Mouse (Mus musculus): Measurements from ENCODE around the gene Gfra4.

Gene Gfra4

DNA sequence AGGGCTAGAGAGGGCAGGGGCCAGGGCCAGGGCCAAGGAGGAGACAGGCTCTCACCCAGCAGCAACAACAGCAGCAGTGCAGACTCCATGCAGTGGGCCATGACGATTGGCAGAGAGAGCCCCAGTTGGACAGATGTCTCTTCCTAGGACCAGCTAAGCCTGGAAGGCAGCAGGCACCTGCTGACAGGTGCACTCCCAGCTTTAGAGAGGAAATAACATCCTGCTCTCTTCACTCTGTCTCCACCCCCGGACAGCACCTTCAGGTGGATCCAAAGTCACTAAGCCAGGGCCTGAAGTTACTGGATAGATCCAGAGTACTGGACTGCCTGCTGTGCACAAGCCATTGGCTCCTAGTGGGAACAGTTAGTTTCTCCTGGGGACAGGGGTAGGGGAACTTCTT lies at the start of gene Gfra4:
Gene Gfra4, minus strand, starts transcription at position 101 of the 400 bp plus-strand sequence.
- no peak for DNase-seq

DNA sequence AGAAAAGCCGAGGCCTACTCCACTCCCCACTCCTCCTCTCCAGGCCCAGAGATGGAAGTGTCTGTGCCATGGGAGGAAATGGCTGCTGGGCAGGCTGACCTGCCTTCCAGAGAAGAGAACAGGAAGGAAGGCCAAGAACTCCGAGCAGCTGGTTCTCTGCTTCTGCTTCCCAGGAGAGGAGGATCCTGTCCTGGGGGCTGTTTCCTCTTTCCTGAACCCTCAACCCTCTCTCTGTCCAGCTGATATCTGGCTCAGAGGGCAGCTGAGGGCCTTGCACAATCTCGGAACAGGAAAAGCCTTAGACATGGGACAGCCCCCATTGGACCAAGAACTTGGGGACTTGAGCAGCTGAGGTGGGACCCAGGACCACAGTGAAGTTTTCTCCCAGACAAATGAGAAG lies 48.0 kb upstream of the Gfra4 start:
- no peak for DNase-seq

GRCm38 (mm10) chr2:131089634-131090033 lies 46.7 kb upstream of the Gfra4 start:
- DNase-seq = no peak

GRCm38 (mm10) chr2:131088581-131088980 lies 45.7 kb upstream of the Gfra4 start:
- DNase-seq = no peak

GRCm38 (mm10) chr2:131086667-131087390 lies 43.9 kb upstream of the Gfra4 start, which contains the start of gene Siglec1:
TSS of gene Siglec1 (minus strand) at chr2:131086765.
- no peak for DNase-seq

DNA sequence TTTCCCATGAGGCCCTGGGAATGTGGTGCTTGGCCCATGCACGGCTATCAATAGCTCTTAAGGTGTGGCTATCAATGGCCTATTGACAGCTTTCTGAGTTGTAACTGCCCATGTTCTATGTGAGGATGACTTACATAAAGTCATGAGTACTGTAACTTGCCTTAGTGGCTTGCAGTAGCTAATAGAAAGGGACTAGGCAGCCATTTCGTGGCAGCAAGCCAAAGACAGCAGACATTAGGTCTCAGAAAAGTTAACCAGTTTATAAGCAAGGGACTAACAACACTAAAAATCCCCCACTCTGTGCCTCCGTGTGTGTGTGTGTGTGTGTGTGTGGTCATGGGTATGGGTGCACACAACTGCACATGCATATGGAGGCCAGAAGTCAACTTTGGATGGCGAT lies 41.3 kb upstream of the Gfra4 start:
- DNase-seq = no peak

GRCm38 (mm10) chr2:131080507-131080906 lies 37.6 kb upstream of the Gfra4 start:
- no peak for DNase-seq

DNA sequence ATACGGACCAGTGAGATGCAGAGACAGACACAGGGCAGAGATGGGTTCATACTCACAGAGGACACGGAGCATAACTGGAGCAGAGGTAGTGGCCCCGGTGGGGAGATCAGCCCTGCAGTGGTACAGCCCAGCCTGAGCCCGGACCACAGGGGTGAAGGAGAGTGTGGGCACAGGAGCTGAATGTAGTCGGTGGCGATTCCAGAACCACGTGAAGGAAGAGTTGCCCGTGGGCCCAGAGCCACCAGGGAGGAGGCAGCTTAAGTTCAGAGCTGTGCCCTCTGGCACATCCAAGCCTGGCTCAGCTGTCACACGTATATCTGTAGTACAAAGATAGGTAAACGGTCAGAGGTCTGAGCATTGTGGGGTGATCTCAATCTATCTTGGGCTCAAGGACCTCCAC lies 29.6 kb upstream of the Gfra4 start:
- no peak for DNase-seq

GRCm38 (mm10) chr2:131067481-131067880 lies 24.6 kb upstream of the Gfra4 start:
- DNase-seq = no peak

GRCm38 (mm10) chr2:131066342-131066741 lies 23.5 kb upstream of the Gfra4 start:
- DNase-seq = no peak

DNA sequence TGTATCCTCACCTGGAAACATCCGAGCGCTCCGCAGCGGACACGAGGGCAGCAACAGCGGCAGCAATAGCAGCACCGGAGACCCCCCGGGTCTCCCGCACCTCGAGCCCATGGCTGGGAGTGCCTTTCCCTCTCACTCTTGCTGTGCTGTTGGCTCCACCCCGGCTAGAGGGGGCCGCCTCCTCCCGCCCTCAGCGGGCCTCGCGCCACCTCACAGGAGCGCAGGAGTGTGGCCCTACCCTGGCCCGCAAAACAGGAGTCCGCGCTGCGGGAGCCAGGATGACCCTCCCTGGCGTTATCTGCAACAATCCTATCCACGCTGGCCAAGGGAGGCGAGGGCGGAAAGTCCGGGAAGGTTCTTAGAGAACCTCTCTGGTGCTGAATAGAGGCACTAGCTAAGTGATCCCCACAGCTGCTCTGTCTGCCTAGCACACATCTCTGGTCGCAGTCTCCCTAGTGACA lies 20.5 kb upstream of the Gfra4 start, which contains the start of gene Adam33:
Gene Adam33, minus strand, starts transcription at position 411 of the 461 bp plus-strand sequence.
- no peak for DNase-seq

DNA sequence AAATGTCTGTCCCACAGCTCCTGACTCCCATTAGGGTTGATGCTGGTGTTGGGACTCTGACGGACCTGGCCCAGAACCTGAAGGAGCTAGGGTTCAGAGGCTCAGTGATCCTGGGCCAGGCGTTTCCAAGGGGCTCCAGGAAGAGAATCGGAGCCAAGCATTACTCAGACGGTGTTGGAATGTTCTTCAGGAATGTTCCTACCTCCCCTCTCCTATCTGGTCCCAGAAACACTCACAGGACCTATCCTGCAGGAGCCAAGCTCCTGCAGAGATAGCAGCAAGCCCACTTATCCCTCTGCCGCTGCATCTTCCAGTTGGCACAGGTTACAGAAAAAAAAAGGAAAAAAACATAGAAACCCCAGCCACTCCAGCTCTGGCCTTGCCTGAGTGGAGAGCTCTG lies 18.7 kb upstream of the Gfra4 start:
- no peak for DNase-seq

- DNase-seq = no peak
Measured at GRCm38 (mm10) chr2:131060784-131061183, 17.9 kb upstream of the Gfra4 start.

DNA sequence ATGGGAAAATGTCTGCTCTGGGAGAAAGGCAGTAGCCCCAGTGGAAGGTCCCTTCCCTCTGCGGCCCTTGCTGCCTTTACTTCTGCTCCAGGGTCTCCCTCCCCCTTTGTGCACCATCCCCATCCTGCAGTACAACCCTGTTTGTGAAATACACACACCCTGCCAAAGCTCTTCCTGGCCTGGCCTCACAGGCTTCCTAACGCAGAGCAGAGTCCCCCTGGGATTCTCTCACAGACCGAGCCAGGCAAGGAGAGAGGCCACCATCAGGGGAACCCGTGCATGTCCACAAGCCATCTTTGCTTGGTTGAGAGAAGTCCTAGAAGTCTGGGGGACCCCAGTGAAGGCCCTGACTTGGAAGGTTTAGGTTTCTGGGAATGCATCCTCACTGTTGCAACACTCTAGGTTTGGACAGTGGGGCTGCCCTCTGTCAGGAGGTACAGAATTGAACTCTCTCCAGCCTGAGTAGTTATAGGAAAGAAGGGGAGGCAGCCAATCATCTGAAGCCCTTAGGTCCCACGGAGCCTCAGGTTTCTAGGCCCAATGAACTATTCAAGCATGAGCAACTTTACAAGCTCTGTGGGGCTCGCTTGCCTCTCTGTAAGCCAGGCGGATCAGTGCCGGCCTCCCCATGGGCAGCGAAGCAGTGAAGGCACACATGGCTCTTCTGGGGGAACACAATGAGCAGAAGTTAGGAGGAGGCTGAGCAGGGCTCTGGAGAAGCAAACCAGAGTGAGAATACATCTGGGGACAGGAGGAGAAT lies 17.1 kb upstream of the Gfra4 start:
- no peak for DNase-seq

- no peak for DNase-seq
Measured at GRCm38 (mm10) chr2:131059377-131059776, 16.5 kb upstream of the Gfra4 start.

GRCm38 (mm10) chr2:131058672-131059071 lies 15.8 kb upstream of the Gfra4 start:
- DNase-seq = no peak

DNA sequence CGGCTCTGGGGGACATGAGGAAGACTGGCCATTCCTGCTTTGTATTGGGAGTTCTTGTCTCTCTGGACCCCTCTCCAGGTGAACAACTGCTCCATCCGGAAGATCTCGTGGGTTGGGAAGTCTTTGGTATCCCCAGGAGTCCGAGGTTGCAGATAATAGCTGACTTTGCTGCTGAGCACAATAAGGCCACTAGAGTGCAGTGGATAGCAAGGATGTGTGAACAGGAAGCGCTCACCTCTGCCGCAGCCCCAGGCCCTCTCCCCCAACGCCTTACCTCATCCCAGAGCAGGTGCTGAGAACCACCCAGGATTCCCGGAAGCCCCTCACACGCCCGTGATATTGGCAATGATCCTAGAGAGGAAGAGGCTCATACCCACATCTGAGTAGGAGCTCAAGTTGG lies 13.3 kb upstream of the Gfra4 start:
- no peak for DNase-seq

DNA sequence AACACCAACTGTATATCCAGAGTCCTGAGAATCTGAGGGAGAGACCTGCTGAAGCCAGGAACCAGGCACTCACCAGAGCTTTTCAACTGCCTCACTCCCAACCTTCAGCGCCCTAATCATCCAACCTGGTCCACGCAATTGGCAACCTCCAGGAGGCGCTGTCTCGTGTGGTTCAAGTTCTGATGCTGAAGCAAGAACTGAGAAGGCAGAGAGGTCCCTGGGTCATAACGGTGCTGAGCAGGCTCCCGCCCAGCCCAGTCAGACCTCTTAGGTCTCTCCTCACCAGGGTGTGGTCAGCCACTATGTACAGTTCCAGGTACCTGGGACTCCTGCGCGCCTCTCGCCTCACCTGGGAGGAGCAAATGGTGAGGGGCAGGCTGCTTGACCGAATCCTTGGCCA lies 12.7 kb upstream of the Gfra4 start:
- no peak for DNase-seq

DNA sequence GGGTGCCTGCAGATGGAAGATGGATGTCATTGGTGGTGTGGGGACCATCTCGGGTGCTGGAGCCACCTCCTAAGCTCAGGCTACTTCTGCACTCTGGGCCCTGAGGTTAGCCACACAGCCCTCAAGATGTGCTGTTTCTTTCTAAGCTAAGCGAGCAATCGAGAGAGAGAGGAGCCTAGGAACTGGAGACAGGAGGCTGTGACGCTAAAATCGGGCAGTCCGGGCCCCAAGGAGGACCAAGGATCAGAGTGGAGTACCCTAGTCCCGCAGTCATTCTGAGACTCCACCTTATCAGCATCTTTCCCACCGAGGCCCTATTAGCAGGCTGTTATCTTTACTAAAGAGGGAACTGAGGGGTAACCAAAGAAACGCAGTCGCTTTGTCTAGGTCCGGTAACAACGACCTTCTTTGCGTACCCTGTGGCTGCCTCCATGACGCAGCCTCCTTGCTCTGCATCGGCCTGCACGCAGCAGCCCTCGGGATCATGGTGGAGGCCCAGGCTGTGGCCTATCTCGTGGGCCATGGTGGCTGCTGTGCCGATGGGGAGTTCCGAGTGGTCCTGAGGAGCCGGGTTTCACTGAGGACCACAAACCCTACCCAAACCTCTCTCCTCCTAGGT lies 11.9 kb upstream of the Gfra4 start:
- no peak for DNase-seq

- no peak for DNase-seq
Measured at GRCm38 (mm10) chr2:131053851-131054645, 11.2 kb upstream of the Gfra4 start.

DNA sequence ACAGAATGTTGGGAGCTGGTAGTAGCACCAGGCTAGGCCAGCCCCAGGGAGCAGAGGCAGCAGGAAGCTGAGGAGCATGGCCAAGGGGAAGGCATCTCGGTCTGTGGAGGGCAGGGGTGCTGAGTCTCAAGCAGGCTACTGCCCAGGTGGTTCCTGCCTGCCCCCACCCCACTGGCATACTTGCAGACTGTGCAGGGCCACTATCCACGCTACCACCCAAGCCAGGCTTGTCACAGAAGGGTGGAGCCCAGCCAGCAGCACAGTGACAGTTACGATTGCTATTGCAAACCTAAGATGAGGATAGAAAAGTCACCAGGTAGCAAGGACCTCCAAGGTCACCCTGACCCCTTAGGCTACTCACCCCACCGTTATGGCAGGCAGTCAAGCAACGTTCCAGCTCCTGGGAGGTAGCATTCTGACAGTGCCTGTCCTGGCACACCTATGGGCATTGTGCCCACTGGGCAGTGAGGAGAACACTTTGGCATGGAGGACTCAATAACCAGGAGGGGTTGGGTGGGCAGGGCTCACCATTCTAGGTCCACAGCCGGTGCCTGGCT lies 10.1 kb upstream of the Gfra4 start:
- DNase-seq = no peak

- DNase-seq = no peak
Measured at GRCm38 (mm10) chr2:131052043-131052442, 9.2 kb upstream of the Gfra4 start.

All from cerebellum, postnatal 36 days (tissue).